Comparison of ENCODE assay signal across 11 mouse cellular contexts in the genomic region with DNA sequence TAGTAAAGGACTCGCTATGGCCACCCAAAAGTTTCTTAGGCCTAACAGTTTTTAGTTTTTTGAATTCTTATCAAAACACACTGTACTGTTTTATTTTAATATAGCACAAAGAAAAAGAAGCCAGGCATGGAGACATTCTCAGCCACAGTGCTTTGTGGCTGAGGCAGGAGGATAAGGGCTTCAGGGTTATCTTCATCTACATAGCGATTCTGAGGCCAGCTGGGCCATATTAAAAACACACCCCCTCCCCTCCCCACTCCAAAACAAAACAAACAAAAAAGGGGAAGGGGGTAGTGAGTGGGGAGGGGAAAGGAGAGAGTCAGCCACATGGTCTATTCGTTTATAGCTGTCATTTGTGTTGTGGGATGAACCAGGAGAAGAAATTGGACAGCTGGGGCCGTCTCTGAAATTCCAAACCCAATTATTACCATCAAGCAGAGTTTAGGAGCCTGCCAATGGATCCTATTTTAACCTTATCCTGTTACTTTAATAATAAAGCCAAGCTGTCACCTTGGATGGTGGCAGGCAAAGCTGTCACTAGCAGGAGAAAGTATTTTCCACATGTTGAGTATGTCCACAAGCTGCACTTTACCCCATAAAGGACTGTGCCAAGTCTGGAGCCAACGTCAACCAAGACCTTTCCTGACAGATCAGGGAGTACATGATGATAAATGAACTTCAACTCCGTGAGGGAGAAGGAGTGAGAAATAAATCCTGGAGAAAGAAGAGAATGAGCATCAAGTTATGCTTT. TPM values are rescaled to one million over a fixed set of nuclear protein-coding genes. Genes with fewer than 3 reads are reported as not detected.
DNase-seq lines count a peak whose midpoint lies in the region; ATAC-seq and TF ChIP-seq lines count a peak whose summit lies in the region.
"Had no signal": no experiment of that assay in that cellular context is flagged by ENCODE, and none has a peak within 500 bp of the region (broad histone marks: within the 10 kb centered on the region; RNA-seq: fewer than 3 reads in every experiment).

No protein-coding gene starts in this region.

- H3K9me3 ChIP-seq in G1E (replicated peaks), result no peaks in the 10 kb centered on the region
- H3K9me3 ChIP-seq in liver, embryonic 14.5 days (ENCODE audit: control insufficient read depth, low read length), result no peaks in the 10 kb centered on the region
- no peaks in the 10 kb centered on the region for H3K9me3 ChIP-seq in forebrain, embryonic 10.5 days
- H3K9me3 ChIP-seq in midbrain, postnatal 0 days (ENCODE audit: low read length), result no peaks in the 10 kb centered on the region
- H3K9me3 ChIP-seq in midbrain, embryonic 16.5 days (replicated peaks; ENCODE audit: control insufficient read depth, low read length, poor library complexity, severe bottlenecking), result no peaks in the 10 kb centered on the region
- H3K9me3 ChIP-seq: hindbrain, embryonic 12.5 days; limb, embryonic 13.5 days had no signal

- ATAC-seq in G1E (ENCODE audit: extremely low read depth, insufficient number of reproducible peaks, low FRiP score, poor library complexity, severe bottlenecking), result 0 out of 2 replicates have a peak, but pooled peaks have one; percentile 2
- no peak for ATAC-seq in liver, embryonic 14.5 days (ENCODE audit: insufficient read depth)
- ATAC-seq in midbrain, postnatal 0 days (ENCODE audit: low FRiP score), result no peak
- ATAC-seq in midbrain, embryonic 16.5 days, result no peak

- H3K36me3 ChIP-seq in G1E (replicated peaks), result peaks cover 68% of the 10 kb centered on the region
- H3K36me3 ChIP-seq in kidney, adult 2 months (ENCODE audit: control insufficient read depth, insufficient read depth, low read length), result no peaks in the 10 kb centered on the region
- no peaks in the 10 kb centered on the region for H3K36me3 ChIP-seq in liver, embryonic 14.5 days (replicated peaks; ENCODE audit: control insufficient read depth, insufficient read depth, low read depth)
- H3K36me3 ChIP-seq in forebrain, embryonic 10.5 days (replicated peaks), result peaks cover 27% of the 10 kb centered on the region
- H3K36me3 ChIP-seq in midbrain, postnatal 0 days (ENCODE audit: insufficient read depth, low read length), result 0 out of 2 replicates have a peak, but pooled peaks cover 3% of the 10 kb centered on the region
- no peaks in the 10 kb centered on the region for H3K36me3 ChIP-seq in midbrain, embryonic 16.5 days (ENCODE audit: control insufficient read depth, insufficient read depth, low read length)

- TF ChIP-seq POLR2A in kidney, adult 2 months (IDR thresholded peaks at IDR 0.05; ENCODE audit: low read depth, low read length), result no peak

- no peak overlapping the region for H3K4me2 ChIP-seq in liver, embryonic 14.5 days (ENCODE audit: low read depth)
- H3K4me2 ChIP-seq in midbrain, postnatal 0 days (ENCODE audit: low read depth, low read length, poor library complexity, severe bottlenecking), result no peak overlapping the region
- H3K4me2 ChIP-seq in midbrain, embryonic 16.5 days (ENCODE audit: low read length), result no peak overlapping the region
- H3K4me2 ChIP-seq: hindbrain, embryonic 12.5 days; limb, embryonic 13.5 days had no signal

- WGBS in kidney, adult 2 months, result 54% methylated on average over 6 of the region's 6 CpGs
- WGBS in liver, embryonic 14.5 days (ENCODE audit: insufficient replicate concordance), result 50% methylated on average over 6 of the region's 6 CpGs
- 75% methylated on average over 6 of the region's 6 CpGs for WGBS in forebrain, embryonic 10.5 days
- 87% methylated on average over 6 of the region's 6 CpGs for WGBS in midbrain, postnatal 0 days
- 83% methylated on average over 6 of the region's 6 CpGs for WGBS in midbrain, embryonic 16.5 days

- peaks cover 81% of the 10 kb centered on the region for H3K4me1 ChIP-seq in G1E (ENCODE audit: insufficient read depth, low read depth, low read length)
- peaks cover 11% of the 10 kb centered on the region; the same call in 1 of the 2 replicates for H3K4me1 ChIP-seq in kidney, adult 2 months (ENCODE audit: control insufficient read depth, insufficient read depth, low read length)
- peaks cover 39 to 47% of the 10 kb centered on the region in 2 experiments for H3K4me1 ChIP-seq in liver, embryonic 14.5 days (replicated peaks; ENCODE audit: control insufficient read depth in 2 of 2, insufficient read depth in 2 of 2, low read length in 1 of 2)
- H3K4me1 ChIP-seq in forebrain, embryonic 10.5 days, result no peaks in the 10 kb centered on the region
- H3K4me1 ChIP-seq in midbrain, postnatal 0 days (ENCODE audit: insufficient read depth, low read length), result no peaks in the 10 kb centered on the region
- H3K4me1 ChIP-seq in midbrain, embryonic 16.5 days (ENCODE audit: control insufficient read depth, insufficient read depth, low read length), result no peaks in the 10 kb centered on the region
- H3K4me1 ChIP-seq: hindbrain, embryonic 12.5 days; limb, embryonic 13.5 days had no signal

- no peak for DNase-seq in G1E (ENCODE audit: low spot score)
- peak; percentile 78 for DNase-seq in adipocyte (ENCODE audit: low spot score)
- peak; percentile 83 for DNase-seq in kidney, adult 2 months
- no peak for DNase-seq in liver, embryonic 14.5 days (ENCODE audit: low read depth in 3 of 3, low spot score in 3 of 3)
- no peak for DNase-seq in forebrain, embryonic 10.5 days (ENCODE audit: extremely low spot score, low spot score)
- DNase-seq in midbrain, postnatal 0 days (ENCODE audit: low spot score), result no peak
- DNase-seq: cerebellum, postnatal 10 days; thymus, postnatal 14 days had no signal

- H3K4me3 ChIP-seq in G1E (ENCODE audit: low read depth, low read length), result no peak overlapping the region
- H3K4me3 ChIP-seq in kidney, adult 2 months (ENCODE audit: insufficient read depth, low read depth, low read length), result no peak overlapping the region
- no peak overlapping the region for H3K4me3 ChIP-seq in liver, embryonic 14.5 days (ENCODE audit: insufficient read depth in 1 of 2, low read depth in 2 of 2, low read length in 2 of 2)
- no peak overlapping the region for H3K4me3 ChIP-seq in forebrain, embryonic 10.5 days
- H3K4me3 ChIP-seq in midbrain, postnatal 0 days (ENCODE audit: low read depth, low read length), result no peak overlapping the region
- no peak overlapping the region for H3K4me3 ChIP-seq in midbrain, embryonic 16.5 days (ENCODE audit: low read depth, low read length)
- H3K4me3 ChIP-seq: hindbrain, embryonic 12.5 days; limb, embryonic 13.5 days had no signal

- peak; percentile 53; the same call in 1 of the 2 replicates for TF ChIP-seq EP300 in liver, embryonic 14.5 days (IDR thresholded peaks at IDR 0.05; ENCODE audit: low read depth)

- no peaks in the 10 kb centered on the region for H3K27me3 ChIP-seq in G1E (ENCODE audit: insufficient read depth, low read length)
- no peaks in the 10 kb centered on the region for H3K27me3 ChIP-seq in kidney, adult 2 months (replicated peaks; ENCODE audit: control insufficient read depth, insufficient read depth, low read length)
- H3K27me3 ChIP-seq in liver, embryonic 14.5 days (ENCODE audit: control insufficient read depth, insufficient read depth, low read length), result no peaks in the 10 kb centered on the region
- H3K27me3 ChIP-seq in forebrain, embryonic 10.5 days (ENCODE audit: poor library complexity, severe bottlenecking), result no peaks in the 10 kb centered on the region
- no peaks in the 10 kb centered on the region for H3K27me3 ChIP-seq in midbrain, postnatal 0 days (ENCODE audit: insufficient read depth, low read length)
- no peaks in the 10 kb centered on the region for H3K27me3 ChIP-seq in midbrain, embryonic 16.5 days (ENCODE audit: control insufficient read depth, insufficient read depth, low read depth, low read length)
- H3K27me3 ChIP-seq: hindbrain, embryonic 12.5 days; limb, embryonic 13.5 days had no signal

- no peak for TF ChIP-seq CTCF in G1E (IDR thresholded peaks at IDR 0.05; ENCODE audit: low read depth, low read length)
- no peak for TF ChIP-seq CTCF in kidney, adult 2 months (conservative IDR thresholded peaks at IDR 0.05; ENCODE audit: insufficient read depth, insufficient read length, low read depth, low read length)
- no peak for TF ChIP-seq CTCF in liver, embryonic 14.5 days (IDR thresholded peaks at IDR 0.05; ENCODE audit: low read depth)
- TF ChIP-seq CTCF in midbrain, postnatal 0 days (IDR thresholded peaks at IDR 0.05), result no peak

- H3K27ac ChIP-seq in kidney, adult 2 months (ENCODE audit: insufficient read depth, low read depth, low read length), result no peak overlapping the region
- H3K27ac ChIP-seq in liver, embryonic 14.5 days, result peak overlapping the region; percentile 65
- no peak overlapping the region for H3K27ac ChIP-seq in forebrain, embryonic 10.5 days
- H3K27ac ChIP-seq in midbrain, postnatal 0 days (ENCODE audit: low read depth, low read length), result no peak overlapping the region
- no peak overlapping the region for H3K27ac ChIP-seq in midbrain, embryonic 16.5 days (ENCODE audit: low read length)
- H3K27ac ChIP-seq: hindbrain, embryonic 12.5 days; limb, embryonic 13.5 days had no signal

- H3K9ac ChIP-seq in liver, embryonic 14.5 days (replicated peaks), result no peak overlapping the region
- no peak overlapping the region for H3K9ac ChIP-seq in midbrain, postnatal 0 days (replicated peaks; ENCODE audit: low read length, poor library complexity, severe bottlenecking)
- no peak overlapping the region for H3K9ac ChIP-seq in midbrain, embryonic 16.5 days (ENCODE audit: low read depth, low read length)
- H3K9ac ChIP-seq: hindbrain, embryonic 12.5 days; limb, embryonic 13.5 days had no signal

RNA-seq across cellular contexts. Expression of gene 2700097O09Rik, which starts 20.9 kb away (rescaled TPM):
- total RNA-seq in G1E (2014; fragmentation: Nextera tagmentation) (46.5 and 53.1 TPM in 2 replicates), G1E (2017) (42.5 and 42.8 TPM in 2 replicates)
- polyA plus RNA-seq in G1E (2012), result 1.5 and 1.7 TPM in 2 replicates
- polyA plus RNA-seq in kidney, adult 2 months (2012; rRNA removed), result 7.0 and 9.1 TPM in 2 replicates
- 11.1 and 15.0 TPM in 2 replicates for polyA plus RNA-seq in liver, embryonic 14.5 days (2012; rRNA removed)
- polyA plus RNA-seq in liver, embryonic 14.5 days (2014; fragmentation: Nextera tagmentation; extraction: Ambion mirVana), result 34.3 and 37.0 TPM in 2 replicates
- 45.3 and 49.4 TPM in 2 replicates for polyA plus RNA-seq in forebrain, embryonic 10.5 days (2016; fragmentation: Nextera tagmentation; extraction: Ambion mirVana)
- total RNA-seq in midbrain, postnatal 0 days (2014; rRNA removed), result 10.9 and 12.4 TPM in 2 replicates
- polyA plus RNA-seq in midbrain, postnatal 0 days (2015; fragmentation: Nextera tagmentation; extraction: Ambion mirVana), result 16.6 and 18.5 TPM in 2 replicates
- 32.2 and 32.6 TPM in 2 replicates for polyA plus RNA-seq in midbrain, embryonic 16.5 days (2015; fragmentation: Nextera tagmentation; extraction: Ambion mirVana)

RNA-seq across cellular contexts. Expression of gene Srp54a, which starts 21.0 kb away (rescaled TPM):
- total RNA-seq in G1E (2014; fragmentation: Nextera tagmentation) (287 and 299 TPM in 2 replicates), G1E (2017) (279 and 303 TPM in 2 replicates)
- 67.6 and 70.2 TPM in 2 replicates for polyA plus RNA-seq in G1E (2012)
- polyA plus RNA-seq in kidney, adult 2 months (2012; rRNA removed), result 12.8 and 14.5 TPM in 2 replicates
- polyA plus RNA-seq in liver, embryonic 14.5 days (2012; rRNA removed), result 7.1 and 11.2 TPM in 2 replicates
- 89.1 and 91.6 TPM in 2 replicates for polyA plus RNA-seq in liver, embryonic 14.5 days (2014; fragmentation: Nextera tagmentation; extraction: Ambion mirVana)
- 140 and 155 TPM in 2 replicates for polyA plus RNA-seq in forebrain, embryonic 10.5 days (2016; fragmentation: Nextera tagmentation; extraction: Ambion mirVana)
- total RNA-seq in midbrain, postnatal 0 days (2014; rRNA removed), result 65.2 and 77.6 TPM in 2 replicates
- 198 and 202 TPM in 2 replicates for polyA plus RNA-seq in midbrain, postnatal 0 days (2015; fragmentation: Nextera tagmentation; extraction: Ambion mirVana)
- 203 and 209 TPM in 2 replicates for polyA plus RNA-seq in midbrain, embryonic 16.5 days (2015; fragmentation: Nextera tagmentation; extraction: Ambion mirVana)

RNA-seq across cellular contexts. Expression of gene Baz1a, which starts 44.9 kb away (rescaled TPM):
- total RNA-seq in G1E (2014; fragmentation: Nextera tagmentation) (343 and 370 TPM in 2 replicates), G1E (2017) (138 and 174 TPM in 2 replicates)
- polyA plus RNA-seq in G1E (2012), result 34.1 and 35.2 TPM in 2 replicates
- 2.6 and 3.8 TPM in 2 replicates for polyA plus RNA-seq in kidney, adult 2 months (2012; rRNA removed)
- polyA plus RNA-seq in liver, embryonic 14.5 days (2012; rRNA removed), result 9.6 and 17.7 TPM in 2 replicates
- 26.4 and 28.0 TPM in 2 replicates for polyA plus RNA-seq in liver, embryonic 14.5 days (2014; fragmentation: Nextera tagmentation; extraction: Ambion mirVana)
- polyA plus RNA-seq in forebrain, embryonic 10.5 days (2016; fragmentation: Nextera tagmentation; extraction: Ambion mirVana), result 35.6 and 41.0 TPM in 2 replicates
- 2.1 and 4.4 TPM in 2 replicates for total RNA-seq in midbrain, postnatal 0 days (2014; rRNA removed)
- polyA plus RNA-seq in midbrain, postnatal 0 days (2015; fragmentation: Nextera tagmentation; extraction: Ambion mirVana), result 2.0 and 2.6 TPM in 2 replicates
- polyA plus RNA-seq in midbrain, embryonic 16.5 days (2015; fragmentation: Nextera tagmentation; extraction: Ambion mirVana), result 1.9 and 5.1 TPM in 2 replicates

Comparison
In these comparisons a context has a peak if more than half of its experiments do, and no peak if none do; other contexts are left out.
1. DNase-seq: peak in adipocyte (single experiment) and kidney, adult 2 months (single experiment); none in G1E (single experiment), liver, embryonic 14.5 days (0 of 3), forebrain, embryonic 10.5 days (single experiment) and midbrain, postnatal 0 days (single experiment).